Mouse (Mus musculus): ENCODE data around the gene Zfp143.

The Zfp143 gene

DNA sequence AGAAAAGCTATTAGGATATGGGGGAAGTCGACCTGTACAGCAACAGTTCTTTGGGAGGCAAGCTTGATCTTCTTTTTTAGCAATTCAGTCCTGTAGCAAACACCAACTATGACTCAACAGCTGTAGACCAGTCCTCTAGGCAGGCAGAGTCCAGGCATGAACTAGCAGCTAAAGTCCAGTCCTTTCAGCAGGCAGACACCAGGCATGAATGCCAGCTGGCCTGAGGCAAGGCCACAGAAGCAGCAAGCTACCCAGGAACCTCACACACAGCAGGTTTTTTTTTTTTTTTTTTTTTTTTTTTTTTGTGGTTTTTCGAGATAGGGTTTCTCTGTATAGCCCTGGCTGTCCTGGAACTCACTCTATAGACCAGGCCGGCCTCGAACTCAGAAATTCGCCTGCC is 73.0 kb downstream of the Zfp143 start:
- no peak for DNase-seq (ENCODE audit: low read depth, low spot score)

GRCm38 (mm10) chr7:110138538-110138937 is 77.5 kb downstream of the Zfp143 start:
- no peak for DNase-seq (ENCODE audit: low read depth, low spot score)

DNA sequence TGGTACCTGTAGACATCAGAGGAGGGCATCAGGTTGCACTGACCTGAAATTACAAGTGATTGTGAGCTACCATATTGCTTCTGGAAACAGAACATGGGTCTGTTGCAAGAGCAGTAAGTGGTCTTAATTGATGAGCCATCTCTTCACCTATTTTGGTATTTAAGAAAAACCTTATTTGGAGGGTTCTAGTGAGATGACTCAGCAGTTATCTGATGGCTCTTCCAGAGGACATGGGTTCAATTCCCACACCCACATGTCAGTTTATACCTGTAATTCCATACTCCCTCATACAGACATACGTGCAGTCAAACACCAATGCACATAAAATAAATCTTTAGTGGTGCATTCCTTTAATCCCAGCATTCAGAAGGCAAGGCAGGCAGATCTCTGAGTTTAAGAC is 82.8 kb downstream of the Zfp143 start:
- DNase-seq (ENCODE audit: low read depth, low spot score), result no peak
